Mouse (Mus musculus): ENCODE measurements around the gene Bcl7a. TPM values are rescaled to one million over a fixed set of nuclear protein-coding genes. Genes with fewer than 3 reads are reported as not detected.
A peak's percentile ranks its signal among the peaks of the same experiment; 100 is the strongest.

Gene Bcl7a
- polyA plus RNA-seq, 1 experiment from 2014 or later: 48.6 TPM

DNA sequence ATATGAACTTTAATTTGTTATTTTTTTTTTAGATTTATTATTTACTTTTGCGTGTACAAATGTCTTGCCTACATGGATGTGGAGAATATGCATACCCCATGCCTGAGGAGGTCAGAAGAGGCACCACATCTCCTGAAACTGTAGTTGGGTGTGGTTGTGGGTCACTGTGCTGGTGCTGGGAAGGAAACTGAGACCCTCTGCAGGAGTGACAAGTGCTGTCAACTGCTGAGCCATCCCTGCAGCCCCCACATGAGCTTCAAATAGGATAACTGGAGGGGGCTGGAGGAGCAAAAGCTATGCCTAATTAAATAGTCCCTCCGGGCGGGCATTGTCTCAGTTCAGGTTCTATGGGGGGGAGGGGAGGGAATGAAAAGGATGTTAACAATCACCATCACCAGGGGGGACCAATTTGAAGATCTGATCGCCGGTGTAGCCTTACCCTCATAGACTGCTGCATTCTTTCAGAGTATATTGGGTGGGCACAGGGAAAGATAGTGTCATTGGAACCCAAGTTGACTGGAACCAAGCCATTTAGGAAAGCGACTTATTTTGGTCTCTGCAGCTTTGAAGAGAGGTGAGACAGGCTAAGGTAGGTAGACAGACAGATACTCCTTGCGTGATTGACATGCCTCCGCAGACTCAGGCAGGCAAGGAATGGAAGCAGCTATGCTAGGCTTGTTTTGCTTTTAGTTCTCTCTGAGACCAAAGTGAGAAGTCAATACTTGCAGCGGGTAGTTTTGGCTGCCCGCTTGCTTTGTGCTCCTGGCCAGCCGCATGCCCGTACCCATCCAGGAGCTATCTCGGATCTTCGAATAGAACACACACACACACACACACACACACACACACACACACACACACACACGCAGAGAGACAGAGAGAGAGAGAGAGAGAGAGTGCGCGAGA lies 47.2 kb downstream of the Bcl7a start:
- no peak for ATAC-seq (ENCODE audit: low FRiP score)
- H3K27ac ChIP-seq: no peak overlapping the region
- 4% methylated on average over 16 of the region's 17 CpGs for WGBS

DNA sequence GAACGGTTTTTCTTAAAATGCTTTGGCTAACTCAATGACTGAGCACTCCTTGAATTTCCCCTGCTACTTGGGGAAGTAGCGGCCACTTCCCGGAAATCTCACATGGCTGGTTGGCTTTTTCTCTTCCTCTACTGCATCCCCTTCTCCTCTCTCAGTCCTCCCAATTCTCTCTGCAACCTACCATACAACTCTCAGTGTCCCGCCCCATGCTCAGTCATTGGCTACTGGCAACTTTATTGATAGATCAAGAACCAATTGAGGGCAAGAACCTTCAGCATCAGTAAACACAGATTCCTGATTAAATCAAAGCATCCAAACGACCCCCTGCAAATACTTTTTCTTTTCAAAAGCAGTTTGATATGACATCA lies 47.8 kb downstream of the Bcl7a start:
- WGBS: 4% methylated on average over 5 of the region's 5 CpGs
- Histone ChIP-seq H3K4me2 (peak overlapping the region; percentile 69), H3K27ac (no peak overlapping the region), H3K9me3 (no peaks in the 10 kb centered on the region), H3K27me3 (0 out of 2 replicates have a peak, but pooled peaks cover 2% of the 10 kb centered on the region), H3K9ac (peak overlapping the region; percentile 43), H3K36me3 (no peaks in the 10 kb centered on the region), H3K4me3 (peak overlapping the region; percentile 42), H3K4me1 (replicated peaks) (peaks cover 31% of the 10 kb centered on the region)
- peak; percentile 60; the same call in 1 of the 2 replicates for ATAC-seq (ENCODE audit: low FRiP score)

More for the DNA sequence above, 47.2 kb downstream of the Bcl7a start:
- Histone ChIP-seq H3K27me3 (0 out of 2 replicates have a peak, but pooled peaks cover 2% of the 10 kb centered on the region), H3K9ac (peak overlapping the region; percentile 43), H3K4me2 (peak overlapping the region; percentile 69), H3K36me3 (no peaks in the 10 kb centered on the region), H3K4me3 (peak overlapping the region; percentile 42), H3K4me1 (replicated peaks) (peaks cover 25% of the 10 kb centered on the region), H3K9me3 (0 out of 2 replicates have a peak, but pooled peaks cover 2% of the 10 kb centered on the region)

DNA sequence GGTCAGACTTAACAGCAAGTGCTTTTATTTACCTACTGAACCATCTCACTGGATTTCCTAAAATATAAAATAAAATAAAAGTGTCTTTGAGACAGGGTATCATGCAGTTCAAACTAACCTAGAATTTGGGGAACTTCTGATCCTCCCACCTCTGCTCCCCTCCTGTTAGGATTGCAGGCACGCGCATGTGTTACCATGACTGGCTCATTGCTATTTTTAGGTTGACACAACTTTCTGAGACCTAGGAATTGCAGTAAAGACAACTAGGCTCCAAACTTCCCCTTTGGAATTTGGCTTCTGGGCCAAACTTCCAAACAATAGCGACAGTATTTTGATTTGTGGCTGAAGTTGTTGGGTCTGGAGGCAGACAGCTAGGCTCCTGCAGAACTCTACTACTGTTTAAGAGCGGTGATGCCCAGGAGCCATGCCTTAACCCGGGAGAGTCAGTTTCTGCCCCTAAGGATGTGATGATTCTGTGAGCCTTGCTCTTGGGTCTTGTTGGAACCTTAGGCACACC lies 50.2 kb downstream of the Bcl7a start:
- H3K27ac ChIP-seq: peak overlapping the region; percentile 87
- peak overlapping the region; percentile 95 for H3K9ac ChIP-seq
- peaks cover 55% of the 10 kb centered on the region for H3K4me1 ChIP-seq (replicated peaks)
- no peak for ATAC-seq (ENCODE audit: low FRiP score)
- 28% methylated on average over 5 of the region's 5 CpGs for WGBS
- H3K4me3 ChIP-seq: peak overlapping the region; percentile 96
- H3K36me3 ChIP-seq: no peaks in the 10 kb centered on the region
- H3K4me2 ChIP-seq: peak overlapping the region; percentile 91
- no peaks in the 10 kb centered on the region for H3K9me3 ChIP-seq
- no peaks in the 10 kb centered on the region for H3K27me3 ChIP-seq

DNA sequence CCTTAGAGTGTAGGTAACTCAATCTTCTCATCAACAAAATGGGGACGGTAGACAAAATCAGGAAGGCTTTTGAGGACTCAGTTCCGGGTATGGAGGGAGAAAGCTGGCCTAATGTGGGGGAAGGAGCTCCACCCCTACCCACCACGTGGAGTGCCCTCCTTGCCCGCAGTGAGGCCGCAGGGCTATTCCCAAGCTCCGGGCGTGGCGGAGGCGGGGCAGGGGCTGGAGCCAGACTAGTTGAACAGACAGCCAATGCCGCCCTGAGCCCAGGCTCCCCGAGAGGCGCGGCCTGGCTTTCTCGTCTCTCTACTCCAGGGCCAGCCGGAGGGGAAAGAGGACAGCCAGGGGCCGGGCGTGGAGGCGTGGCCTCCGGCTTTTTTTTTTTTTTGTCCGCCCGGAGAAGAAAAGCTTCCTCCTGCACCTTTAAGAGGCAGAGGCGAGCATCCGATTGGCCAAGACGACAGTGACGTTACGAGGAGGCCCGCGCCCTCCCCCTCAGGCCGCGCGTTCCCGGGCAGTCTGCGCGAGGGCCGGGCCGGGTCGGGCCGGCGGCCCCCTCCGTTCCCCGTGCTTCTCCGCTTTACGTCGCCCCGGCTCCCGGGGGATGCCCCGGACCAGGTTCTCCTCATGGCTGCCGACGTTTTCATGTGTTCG lies 50.8 kb downstream of the Bcl7a start, which contains the start of gene Mlxip:
Mlxip (plus strand) TSS at position 496 of the 654 bp plus-strand sequence.
- peak within 1 kb of the TSS; percentile 91 for H3K4me2 ChIP-seq
- H3K4me1 ChIP-seq (replicated peaks): peaks cover 56% of the 10 kb centered on the region
- ATAC-seq (ENCODE audit: low FRiP score): peak; percentile 95
- H3K36me3 ChIP-seq: no peaks in the 10 kb centered on the region
- peak within 1 kb of the TSS; percentile 87 for H3K27ac ChIP-seq
- WGBS: under 1% methylated on average over 48 of the region's 50 CpGs
- peak within 1 kb of the TSS; percentile 96 for H3K4me3 ChIP-seq
- H3K9ac ChIP-seq: peak within 1 kb of the TSS; percentile 95
- no peaks in the 10 kb centered on the region for H3K9me3 ChIP-seq
- H3K27me3 ChIP-seq: no peaks in the 10 kb centered on the region

DNA sequence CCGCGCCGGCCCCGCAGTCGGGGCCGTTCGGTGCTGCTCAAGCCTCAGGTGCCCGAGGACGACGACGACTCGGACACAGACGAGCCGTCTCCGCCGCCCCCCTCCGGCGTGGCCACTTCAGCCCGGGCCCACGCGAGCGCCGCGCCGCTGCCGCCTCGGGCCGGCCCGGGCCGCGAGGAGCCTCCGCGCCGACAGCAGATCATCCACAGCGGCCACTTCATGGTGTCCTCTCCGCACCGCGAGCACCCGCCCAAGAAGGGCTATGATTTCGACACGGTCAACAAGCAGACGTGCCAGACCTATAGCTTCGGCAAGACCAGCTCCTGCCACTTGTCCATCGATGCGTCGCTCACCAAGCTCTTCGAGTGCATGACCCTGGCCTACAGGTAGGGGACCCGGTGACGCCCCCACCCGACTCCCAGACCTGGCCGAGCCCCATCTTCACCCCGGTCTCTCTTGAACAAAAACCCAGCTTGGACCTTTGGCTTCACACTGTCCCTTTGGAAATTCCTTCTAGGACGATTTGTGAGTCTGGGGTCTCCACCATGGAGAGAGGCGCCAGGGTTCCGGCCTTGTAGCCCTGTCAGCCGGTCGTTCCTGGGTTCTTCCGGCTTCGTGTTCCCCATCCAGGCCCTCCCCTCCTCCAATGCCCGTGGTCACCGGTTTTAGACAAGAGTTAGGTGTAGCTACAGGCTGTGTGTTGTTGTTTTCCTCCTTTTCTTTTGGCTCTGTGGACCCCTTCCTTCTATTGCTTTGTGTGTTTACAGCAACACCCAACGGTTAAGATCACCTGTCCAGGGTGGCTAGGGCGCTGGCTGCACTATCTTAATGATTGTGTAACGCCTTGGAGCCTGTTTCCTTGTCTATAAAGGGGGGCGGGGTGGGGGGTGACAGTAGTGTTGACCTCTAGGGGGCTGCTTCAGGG lies 51.6 kb downstream of the Bcl7a start:
- Histone ChIP-seq H3K4me3 (peak overlapping the region; percentile 96), H3K9ac (peak overlapping the region; percentile 95), H3K27ac (peak overlapping the region; percentile 87), H3K27me3 (no peaks in the 10 kb centered on the region), H3K4me1 (replicated peaks) (peaks cover 51% of the 10 kb centered on the region), H3K36me3 (no peaks in the 10 kb centered on the region), H3K4me2 (peak overlapping the region; percentile 91), H3K9me3 (no peaks in the 10 kb centered on the region)
- ATAC-seq (ENCODE audit: low FRiP score): peak; percentile 26
- WGBS: under 1% methylated on average over 65 of the region's 65 CpGs

DNA sequence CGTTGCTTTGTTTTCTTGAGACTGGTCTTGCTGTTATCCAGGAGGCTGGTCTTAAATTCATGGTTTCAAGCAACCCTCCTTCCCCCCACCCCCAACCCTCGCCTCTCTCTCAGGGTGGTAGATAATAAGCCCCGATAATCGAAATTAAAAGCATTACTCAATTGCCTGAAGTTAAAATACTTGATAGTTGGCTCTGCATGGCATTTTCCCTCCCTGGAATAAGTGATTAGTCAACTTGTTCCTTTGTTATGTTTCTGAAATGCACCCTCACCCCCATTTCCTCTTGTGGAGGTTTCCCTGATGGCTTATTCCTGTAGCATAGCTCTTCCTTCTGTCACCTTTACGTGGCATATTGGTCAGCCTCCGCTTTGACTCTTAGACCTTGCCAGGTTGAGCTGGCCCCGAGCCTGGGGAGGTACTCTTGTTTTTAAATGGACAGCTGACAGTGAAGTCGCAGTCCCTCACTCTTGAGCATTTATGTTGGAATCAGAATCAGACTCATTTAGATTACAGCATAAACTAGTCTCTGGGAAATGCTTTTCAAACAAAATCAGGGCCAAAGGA lies 53.3 kb downstream of the Bcl7a start:
- H3K4me2 ChIP-seq: peak overlapping the region; percentile 91
- no peak overlapping the region for H3K27ac ChIP-seq
- ATAC-seq (ENCODE audit: low FRiP score): no peak
- no peaks in the 10 kb centered on the region for H3K9me3 ChIP-seq
- 65% methylated on average over 8 of the region's 8 CpGs for WGBS
- no peaks in the 10 kb centered on the region for H3K36me3 ChIP-seq
- H3K4me3 ChIP-seq: peak overlapping the region; percentile 96
- H3K4me1 ChIP-seq (replicated peaks): peaks cover 42% of the 10 kb centered on the region
- peak overlapping the region; percentile 95 for H3K9ac ChIP-seq
- no peaks in the 10 kb centered on the region for H3K27me3 ChIP-seq

DNA sequence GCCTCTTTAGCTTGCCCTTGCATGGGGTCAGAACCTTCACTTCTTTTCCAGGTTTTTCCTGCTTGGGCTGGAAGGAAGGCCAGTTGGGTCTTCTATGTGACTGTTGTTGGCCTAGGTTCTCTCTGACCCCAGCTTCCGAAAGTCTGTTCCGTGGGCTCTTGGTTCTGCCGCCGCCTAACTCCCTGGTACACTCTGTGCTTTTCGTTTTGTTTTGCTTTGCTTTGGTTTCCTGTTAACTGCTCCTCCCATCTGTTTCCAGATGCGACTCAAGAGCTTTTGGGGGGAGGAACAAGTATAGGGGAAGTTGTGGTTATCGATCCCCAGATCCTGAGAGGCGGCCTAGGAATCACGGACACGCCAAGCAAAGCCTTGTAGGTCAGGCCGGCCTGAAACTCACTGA lies 54.2 kb downstream of the Bcl7a start:
- Histone ChIP-seq H3K4me2 (peak overlapping the region; percentile 91), H3K4me3 (peak overlapping the region; percentile 96), H3K27ac (no peak overlapping the region), H3K36me3 (no peaks in the 10 kb centered on the region), H3K9me3 (no peaks in the 10 kb centered on the region), H3K4me1 (replicated peaks) (peaks cover 42% of the 10 kb centered on the region), H3K9ac (peak overlapping the region; percentile 95), H3K27me3 (no peaks in the 10 kb centered on the region)
- 83% methylated on average over 11 of the region's 11 CpGs for WGBS
- no peak for ATAC-seq (ENCODE audit: low FRiP score)

DNA sequence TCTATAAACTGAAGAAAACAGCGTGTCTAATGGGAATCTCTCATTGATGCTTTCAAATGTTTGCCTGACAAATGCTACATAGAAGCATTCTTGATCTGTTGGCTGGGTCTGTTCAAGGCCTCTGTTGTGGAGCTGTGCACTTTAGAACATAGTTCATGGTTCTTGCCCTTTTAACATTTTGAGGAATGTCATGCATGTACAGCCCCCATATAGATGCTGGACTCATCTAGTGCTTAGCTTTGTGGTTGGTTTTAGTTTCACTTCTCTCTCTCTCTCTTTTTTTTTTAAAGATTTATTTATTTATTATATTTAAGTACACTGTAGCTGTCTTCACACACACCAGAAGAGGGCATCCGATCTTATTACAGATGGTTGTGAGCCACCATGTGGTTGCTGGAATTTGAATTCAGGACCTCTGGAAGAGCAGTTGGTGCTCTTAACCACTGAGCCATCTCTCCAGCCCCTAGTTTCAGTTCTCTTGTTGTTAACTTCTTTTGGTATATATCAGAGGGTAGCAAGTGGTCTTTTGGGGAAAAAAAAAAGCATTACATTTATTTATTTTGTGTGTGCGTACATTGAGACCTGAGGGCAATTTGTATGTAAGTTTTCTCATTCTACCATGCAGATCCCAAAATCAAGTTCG lies 55.3 kb downstream of the Bcl7a start:
- ATAC-seq (ENCODE audit: low FRiP score): no peak
- Histone ChIP-seq H3K9ac (no peak overlapping the region), H3K9me3 (no peaks in the 10 kb centered on the region), H3K36me3 (no peaks in the 10 kb centered on the region), H3K4me1 (replicated peaks) (peaks cover 39% of the 10 kb centered on the region), H3K4me3 (no peak overlapping the region), H3K27me3 (no peaks in the 10 kb centered on the region), H3K4me2 (no peak overlapping the region), H3K27ac (no peak overlapping the region)
- WGBS: 91% methylated on average over 4 of the region's 4 CpGs

DNA sequence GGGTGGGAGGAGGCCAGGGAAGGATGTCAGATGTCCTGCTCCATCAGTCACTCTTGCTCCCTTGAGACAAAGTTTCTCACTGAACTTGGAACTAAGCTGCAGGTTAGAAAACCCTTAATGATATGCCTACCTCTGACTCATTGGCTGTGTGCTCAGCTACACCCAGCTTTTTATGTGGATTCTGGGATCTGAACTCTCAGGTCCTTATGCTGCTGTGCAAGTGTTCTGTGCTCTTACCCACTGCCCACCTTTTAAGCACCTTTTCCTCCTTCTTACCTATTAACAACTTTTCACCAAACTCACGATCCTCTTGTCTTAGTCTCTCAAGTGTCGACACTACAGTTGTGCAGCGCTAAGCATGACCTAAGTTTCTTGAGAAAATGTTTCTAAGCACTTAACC lies 60.8 kb downstream of the Bcl7a start:
- WGBS: 97% methylated on average over 3 of the region's 3 CpGs
- Histone ChIP-seq H3K9me3 (no peaks in the 10 kb centered on the region), H3K4me3 (no peak overlapping the region), H3K9ac (no peak overlapping the region), H3K27ac (no peak overlapping the region), H3K36me3 (no peaks in the 10 kb centered on the region), H3K4me1 (replicated peaks) (peaks cover 16% of the 10 kb centered on the region), H3K4me2 (no peak overlapping the region), H3K27me3 (no peaks in the 10 kb centered on the region)
- no peak for ATAC-seq (ENCODE audit: low FRiP score)

DNA sequence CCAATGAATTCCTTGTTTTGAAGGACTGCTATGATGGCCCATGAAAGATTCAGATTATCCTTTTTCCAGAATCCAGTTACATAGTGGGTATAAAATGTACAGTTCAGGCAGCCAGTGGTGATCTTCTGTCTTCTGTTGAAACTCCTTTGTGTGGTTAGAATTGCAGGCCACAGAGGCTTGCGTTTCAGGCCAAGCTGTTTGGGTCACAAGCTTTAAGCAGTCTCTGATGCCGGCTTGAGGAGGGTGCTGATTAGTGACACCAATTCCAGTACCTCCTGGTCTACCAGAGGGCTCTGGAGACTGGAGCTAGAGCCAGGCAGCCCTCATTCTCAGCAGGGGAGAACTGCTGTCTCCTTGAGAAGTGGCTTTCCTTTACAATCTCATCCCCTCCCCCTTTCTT lies 63.3 kb downstream of the Bcl7a start:
- Histone ChIP-seq H3K36me3 (peaks cover 10% of the 10 kb centered on the region), H3K9ac (peak overlapping the region; percentile 31; the same call in 1 of the 2 replicates), H3K27ac (no peak overlapping the region), H3K9me3 (peaks cover 5% of the 10 kb centered on the region; the same call in 1 of the 2 replicates), H3K4me2 (no peak overlapping the region), H3K27me3 (no peaks in the 10 kb centered on the region), H3K4me3 (no peak overlapping the region), H3K4me1 (replicated peaks) (peaks cover 16% of the 10 kb centered on the region)
- ATAC-seq (ENCODE audit: low FRiP score): no peak
- 58% methylated on average over 2 of the region's 2 CpGs for WGBS

DNA sequence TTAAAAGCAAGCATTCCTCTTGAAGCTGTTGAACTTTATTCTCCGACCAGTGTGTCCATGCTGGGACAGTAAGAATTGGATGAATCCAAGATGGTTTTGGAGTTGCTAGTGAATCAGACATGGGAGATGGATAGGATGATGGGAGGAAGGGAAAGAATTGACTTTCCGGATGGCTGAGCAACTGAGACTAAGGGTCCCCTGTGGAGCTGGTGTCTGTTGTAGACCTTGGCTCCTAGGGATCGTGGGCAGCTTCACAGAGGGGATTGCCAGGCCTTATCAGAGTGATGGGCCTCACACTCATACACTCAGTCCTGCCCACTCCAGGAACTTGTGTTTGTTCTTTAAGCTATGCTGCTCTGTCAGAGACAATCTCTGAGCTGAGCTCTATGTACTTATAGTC lies 64.5 kb downstream of the Bcl7a start:
- H3K4me3 ChIP-seq: no peak overlapping the region
- peaks cover 5% of the 10 kb centered on the region; the same call in 1 of the 2 replicates for H3K9me3 ChIP-seq
- peaks cover 10% of the 10 kb centered on the region for H3K36me3 ChIP-seq
- ATAC-seq (ENCODE audit: low FRiP score): no peak
- H3K27me3 ChIP-seq: no peaks in the 10 kb centered on the region
- no peak overlapping the region for H3K4me2 ChIP-seq
- H3K4me1 ChIP-seq (replicated peaks): peaks cover 16% of the 10 kb centered on the region
- no peak overlapping the region for H3K9ac ChIP-seq
- no peak overlapping the region for H3K27ac ChIP-seq
- WGBS: 54% methylated on average over 3 of the region's 3 CpGs

Data from hindbrain, embryonic 13.5 days (tissue).